Mouse (Mus musculus): ENCODE measurements around the gene Rnf220. TPM values are rescaled to one million over a fixed set of nuclear protein-coding genes. Genes with fewer than 3 reads are reported as not detected.
"Not testable (repeated sequence)": the region's sequence is repeated elsewhere in the genome, so short reads cannot be mapped to it uniquely, and the experiment has no call there.

The Rnf220 gene
- total RNA-seq, 2 experiments from 2014 or later, result 193 to 218 TPM

DNA sequence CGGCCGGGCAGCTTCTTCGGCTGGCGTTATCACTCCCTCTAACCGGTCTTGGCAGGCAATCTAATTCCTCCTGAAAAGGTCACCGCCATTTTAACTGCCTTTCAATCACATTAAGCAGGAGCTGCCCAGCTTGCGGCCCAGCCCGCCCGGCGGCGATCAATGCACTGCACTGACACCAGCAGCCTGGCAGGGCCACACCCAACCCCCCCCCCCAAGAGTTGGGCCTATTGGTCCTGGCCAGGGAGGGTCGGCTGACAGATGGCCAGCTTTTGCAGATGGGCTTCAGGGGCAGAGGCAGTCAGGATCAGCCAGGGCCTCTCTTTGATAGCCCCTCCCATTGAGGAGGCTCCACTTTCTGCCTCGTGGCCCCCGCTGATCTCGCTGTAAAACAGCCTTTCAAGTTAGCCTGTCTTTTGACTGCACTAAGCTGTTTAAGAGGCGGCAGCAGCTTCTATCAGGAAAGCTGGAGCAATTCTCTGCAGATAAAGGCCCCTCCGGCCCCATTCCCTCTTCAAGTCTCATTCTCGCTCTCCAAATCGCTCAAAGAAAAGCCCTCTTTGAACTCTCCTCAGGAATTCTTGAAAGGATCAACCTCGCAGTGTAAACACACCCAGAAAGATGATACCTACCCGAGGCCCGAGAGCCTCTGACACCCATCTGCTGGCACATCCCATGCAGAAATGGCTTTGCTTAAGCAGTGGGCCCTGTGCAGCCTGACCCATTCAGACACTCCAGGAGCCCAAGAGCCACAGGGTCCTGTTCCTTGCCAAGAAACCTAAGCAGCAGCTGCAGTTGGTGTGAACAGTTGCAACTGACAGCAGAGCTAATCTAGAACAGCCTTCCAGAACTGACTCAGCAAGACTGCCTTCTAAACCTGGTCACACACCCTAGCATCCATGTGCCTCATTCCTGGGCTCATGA is 213.3 kb downstream of the Rnf220 start:
- intact Hi-C loops (cut with DNase I), result no loop called here
- DNase-seq (ENCODE audit: low spot score in 2 of 2), result no peak

DNA sequence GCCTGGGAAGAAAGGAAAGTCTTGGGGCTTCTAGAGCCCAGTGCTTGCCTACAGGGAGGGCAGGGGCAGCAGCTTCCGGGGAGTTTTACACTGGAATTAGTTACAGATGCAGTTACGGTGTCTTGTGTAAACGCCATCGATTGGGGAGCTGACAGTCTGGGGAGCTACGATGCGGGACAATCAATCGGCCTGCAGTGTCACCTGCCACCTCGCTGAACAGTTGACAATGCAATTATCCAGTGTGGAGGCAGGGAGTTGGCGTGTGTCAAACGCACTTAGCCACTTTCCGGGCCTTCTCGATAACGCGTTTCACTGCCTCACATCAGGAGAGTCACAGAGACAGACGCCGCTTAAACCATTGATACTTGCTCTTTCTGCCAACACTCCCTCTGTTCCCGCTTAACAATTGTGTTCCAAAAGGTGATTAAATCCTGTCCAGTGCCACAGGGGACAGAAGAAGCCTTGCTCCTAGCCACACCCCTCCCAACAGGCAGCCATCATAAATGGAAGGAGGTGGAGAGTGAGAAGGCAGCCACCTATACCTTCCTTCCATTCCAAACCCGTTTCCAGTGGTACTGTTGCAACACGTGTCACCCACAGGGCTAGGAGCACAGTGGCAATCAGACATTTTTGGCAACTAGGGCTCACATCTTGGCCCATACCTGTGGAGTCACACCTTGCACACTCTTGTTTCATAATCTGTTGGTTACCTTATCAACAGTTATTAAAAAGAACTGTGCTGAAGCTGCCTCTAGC is 215.6 kb downstream of the Rnf220 start:
- intact Hi-C loops (cut with DNase I), result no loop called here
- no peak for DNase-seq (ENCODE audit: low spot score in 2 of 2)

DNA sequence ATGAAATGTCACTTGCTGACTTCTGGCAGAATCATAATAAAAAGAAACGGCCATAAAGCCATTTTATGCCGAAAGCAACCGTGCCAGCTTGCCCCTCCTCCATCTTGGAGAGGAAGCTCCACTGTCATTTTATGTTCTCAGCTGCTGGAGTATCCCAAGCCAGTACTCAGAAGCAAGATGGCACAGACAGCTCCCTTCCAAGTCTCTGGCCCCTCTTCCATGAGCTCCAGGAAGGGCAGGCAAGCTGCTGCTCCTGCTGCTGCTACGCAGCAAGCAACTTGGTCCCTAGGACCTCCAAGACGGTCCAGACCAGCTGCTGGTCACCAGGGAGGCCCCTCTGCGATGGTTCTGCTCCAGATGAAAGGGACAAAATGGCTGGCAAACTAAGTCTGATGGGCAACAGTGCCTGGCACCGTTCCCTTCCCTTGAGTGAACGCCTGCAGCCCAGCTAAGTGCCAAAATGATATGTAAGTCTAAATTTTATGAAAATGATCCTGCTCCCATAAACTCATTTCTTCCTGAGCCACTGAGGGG is 216.4 kb downstream of the Rnf220 start:
- no peak for DNase-seq (ENCODE audit: low spot score in 2 of 2)
- intact Hi-C loops (cut with DNase I), result no loop called here

DNA sequence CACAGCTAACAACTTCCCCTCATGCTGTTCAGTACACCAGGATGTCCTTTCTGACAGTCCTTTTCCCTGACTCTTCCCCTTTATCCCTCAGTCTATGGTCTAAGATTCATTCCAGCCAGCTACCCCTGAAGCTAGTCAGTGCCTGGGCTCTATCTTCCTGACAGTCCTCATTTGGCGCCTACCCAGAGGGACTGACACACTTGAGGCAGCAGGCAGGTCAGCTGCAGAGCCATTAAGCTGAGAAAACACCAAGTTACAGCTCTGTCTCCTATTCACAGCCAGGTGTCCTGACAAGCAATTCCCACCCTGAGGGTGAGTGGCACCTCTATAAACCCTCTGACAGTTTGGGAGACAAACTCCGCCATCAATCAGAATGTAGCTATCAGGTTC is 217.6 kb downstream of the Rnf220 start:
- intact Hi-C loops (cut with DNase I), result no loop called here

DNA sequence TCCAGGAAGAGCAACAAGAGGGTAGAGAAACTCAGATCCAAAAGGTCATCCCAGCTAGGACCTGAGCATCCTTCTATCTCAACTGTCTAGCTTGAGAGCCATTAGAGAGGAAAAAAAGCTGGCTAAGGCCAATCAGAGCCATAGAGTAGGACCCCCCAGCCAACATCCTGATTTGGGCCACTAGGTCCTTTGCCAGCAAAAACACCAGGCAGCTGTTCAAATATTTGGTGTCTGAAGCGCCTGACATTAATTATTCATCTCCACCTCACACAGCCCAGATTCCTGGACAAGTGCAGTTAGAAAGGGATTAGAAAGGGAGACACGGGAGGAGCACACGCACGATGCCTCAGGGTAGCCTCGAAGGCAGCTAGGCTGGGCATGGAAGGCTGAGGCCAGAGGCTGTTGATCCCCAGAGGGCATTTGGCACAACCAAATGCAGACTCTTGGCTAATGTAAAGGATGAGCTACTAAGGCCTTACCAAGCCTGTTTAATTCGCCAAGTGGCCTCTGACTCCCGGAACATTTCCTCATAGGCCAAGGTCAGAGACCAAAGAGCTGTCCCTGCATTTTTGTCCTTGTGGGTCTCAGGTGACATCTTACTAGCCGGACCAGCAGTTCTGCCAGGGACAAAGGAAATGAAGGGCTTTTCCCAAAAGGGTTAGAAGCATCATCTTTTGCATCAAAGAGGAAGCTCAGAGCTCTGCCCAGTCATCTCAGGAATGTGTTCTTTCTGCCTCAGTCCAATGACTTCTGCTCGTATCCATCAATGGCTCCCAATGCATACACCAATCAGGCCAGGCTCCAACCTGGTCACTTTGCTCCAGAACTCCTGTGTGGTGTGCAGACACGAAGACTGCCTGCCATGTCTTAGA is 218.2 kb downstream of the Rnf220 start:
- DNase-seq (ENCODE audit: low spot score in 2 of 2), result no peak
- intact Hi-C loops (cut with DNase I), result no loop called here

More for the DNA sequence above, 217.6 kb downstream of the Rnf220 start:
- DNase-seq (ENCODE audit: low spot score in 2 of 2), result no peak

DNA sequence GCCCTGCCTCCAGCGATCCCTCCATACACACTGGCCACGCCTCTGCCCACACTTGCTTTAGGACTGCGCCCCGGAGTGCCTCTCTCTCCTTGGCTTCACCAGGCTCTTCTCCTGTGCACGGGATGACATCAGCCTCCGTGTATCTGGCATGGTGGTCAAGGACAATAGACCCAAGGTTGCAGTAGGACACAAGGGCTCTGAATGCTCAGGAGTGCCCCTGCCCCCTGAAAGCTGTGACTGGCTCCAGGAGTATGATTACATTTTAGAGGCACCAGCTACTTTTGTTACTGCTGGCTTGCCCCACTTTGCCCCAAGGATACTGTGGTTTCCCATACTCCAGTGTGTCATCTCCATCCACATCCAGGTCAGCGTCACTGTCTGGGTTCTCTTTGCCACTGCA is 219.2 kb downstream of the Rnf220 start:
- intact Hi-C loops (cut with DNase I), result no loop called here
- no peak for DNase-seq (ENCODE audit: low spot score in 2 of 2)

DNA sequence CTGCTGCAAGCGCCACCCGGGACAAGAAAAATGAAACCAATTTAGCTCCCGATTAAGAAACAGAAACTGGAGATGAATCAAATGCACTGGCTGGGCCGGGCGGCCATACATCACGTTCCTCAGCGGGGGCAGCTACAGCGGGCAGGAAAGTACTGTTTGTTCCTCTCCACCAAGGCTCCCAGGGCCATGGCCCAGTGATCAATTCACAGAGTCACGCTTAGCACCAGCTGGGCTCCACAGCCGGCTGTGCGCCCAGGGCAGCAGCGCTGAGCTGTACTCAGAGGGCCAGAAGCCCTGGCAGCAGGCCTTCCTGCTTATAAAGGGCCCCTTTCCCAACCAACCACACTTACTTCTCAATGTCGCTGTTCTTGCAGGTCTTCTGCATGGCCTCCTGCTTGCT is 219.8 kb downstream of the Rnf220 start:
- intact Hi-C loops (cut with DNase I), result no loop called here
- peak in 1 of 2 experiments; percentile 31 for DNase-seq (ENCODE audit: low spot score in 2 of 2)

DNA sequence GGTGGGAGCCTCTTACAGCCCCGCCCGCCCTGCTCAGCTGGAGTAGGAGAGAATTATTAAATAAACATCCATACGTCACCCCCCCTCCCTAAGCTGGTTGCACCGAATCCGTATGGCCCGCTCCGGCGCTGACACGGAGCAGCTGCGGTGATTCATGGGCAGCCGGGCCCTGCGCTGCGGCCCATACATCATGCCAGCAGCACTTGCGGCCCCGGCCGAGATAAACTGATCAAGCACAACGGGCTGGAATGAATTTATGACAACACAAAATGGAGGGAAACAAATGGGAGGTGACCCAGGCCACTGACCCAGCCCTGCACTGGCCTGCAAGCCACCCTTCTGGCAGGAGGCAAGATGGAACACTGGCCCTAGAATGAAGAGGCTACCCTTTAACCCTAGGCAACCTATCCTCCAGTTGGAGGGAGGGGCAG is 220.6 kb downstream of the Rnf220 start:
- no peak for DNase-seq (ENCODE audit: low spot score in 2 of 2)
- intact Hi-C loops (cut with DNase I), result no loop called here

DNA sequence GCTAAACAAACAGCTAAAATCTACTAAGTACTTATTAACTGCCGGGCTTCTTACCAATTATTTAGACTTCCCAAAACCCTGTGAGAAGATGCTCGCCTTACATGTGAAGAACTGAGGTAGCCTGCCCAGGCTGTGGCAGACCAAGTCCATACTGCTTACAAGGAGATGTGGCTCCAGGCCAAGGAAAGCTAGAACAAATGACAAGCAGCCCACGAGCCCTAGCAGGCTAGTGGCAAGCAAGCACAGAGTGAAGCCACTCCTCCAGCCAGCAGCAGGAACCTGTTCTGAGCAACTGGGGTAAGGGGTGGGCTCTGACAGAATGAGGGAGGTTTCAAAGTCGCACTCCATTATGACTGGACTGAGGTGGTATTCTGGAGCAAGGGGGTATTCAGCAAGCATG is 222.1 kb downstream of the Rnf220 start:
- no peak for DNase-seq (ENCODE audit: low spot score in 2 of 2)

DNA sequence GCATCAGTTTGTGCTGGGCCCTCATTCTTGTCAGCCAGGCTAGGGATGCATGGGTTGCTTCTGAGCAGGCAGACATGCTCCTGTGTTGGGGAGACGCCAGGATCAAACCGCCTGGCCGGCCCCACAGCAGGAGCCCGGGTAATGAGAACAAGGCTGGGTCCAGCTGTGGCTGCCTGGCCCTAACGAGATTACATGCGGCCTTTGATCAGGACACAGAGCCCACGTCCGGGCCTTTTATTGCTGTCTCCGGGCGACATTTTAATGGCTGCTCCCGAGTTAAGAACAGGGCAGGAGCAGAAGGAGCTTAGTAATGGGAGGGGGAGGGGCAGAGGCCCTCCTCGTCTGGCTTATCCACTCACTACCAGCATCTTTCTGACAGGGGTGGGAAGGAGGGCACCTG is 224.4 kb downstream of the Rnf220 start:
- DNase-seq (ENCODE audit: low spot score in 2 of 2), result no peak
- intact Hi-C loops (cut with DNase I), result loop anchor here (5.0 kb wide), 1 partner anchor 405 kb away; no protein-coding TSS in a partner anchor

More for the DNA sequence above, 222.1 kb downstream of the Rnf220 start:
- intact Hi-C loops (cut with DNase I), result loop anchor here (5.0 kb wide), 1 partner anchor 403 kb away; no protein-coding TSS in a partner anchor

DNA sequence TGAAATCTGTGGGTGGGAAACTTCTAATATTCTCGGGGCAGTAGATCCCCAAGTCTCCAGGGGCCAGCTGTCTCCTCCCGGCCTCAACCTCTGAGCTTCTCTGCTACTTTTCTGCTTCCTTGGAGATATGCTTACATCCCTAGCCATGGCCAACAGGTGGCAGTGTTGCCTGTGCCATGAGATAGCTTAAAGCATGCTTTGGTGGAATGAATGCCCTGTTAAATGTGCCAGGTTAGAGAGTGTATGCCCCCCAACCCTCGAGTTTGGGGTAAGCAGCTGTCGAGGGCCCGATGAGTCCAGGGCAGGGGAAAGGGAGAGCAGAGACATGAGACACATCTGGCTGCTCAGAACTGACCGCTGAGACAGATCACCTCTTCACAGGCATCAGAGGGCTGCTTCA is 226.6 kb downstream of the Rnf220 start:
- intact Hi-C loops (cut with DNase I), result loop anchor here (2.0 to 5.0 kb wide), 3 partner anchors 43 to 407 kb away; no protein-coding TSS in a partner anchor

DNA sequence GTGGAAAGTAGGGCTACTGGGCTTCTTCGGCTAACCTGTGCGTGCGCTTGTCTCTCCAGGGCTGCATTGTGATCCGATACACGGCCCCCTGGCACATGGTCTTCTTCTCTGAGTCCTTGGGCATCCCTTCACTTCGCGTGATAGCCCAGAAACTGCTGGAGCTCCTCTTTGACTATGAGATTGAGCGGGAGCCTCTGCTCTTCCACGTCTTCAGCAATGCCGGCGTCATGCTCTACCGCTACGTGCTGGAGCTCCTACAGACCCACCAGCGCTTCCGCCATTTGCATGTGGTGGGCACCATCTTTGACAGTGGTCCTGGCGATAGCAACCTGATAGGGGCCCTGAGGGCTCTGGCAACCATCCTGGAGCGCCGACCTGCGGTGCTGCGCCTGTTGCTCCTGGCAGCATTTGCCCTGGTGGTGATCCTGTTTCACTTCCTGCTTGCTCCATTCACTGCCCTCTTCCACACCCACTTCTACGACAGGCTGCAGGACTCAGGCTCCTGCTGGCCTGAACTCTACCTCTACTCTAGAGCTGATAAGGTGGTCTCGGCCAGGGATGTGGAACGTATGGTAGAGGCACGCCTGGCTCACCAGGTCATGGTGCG is 228.9 kb downstream of the Rnf220 start:
- no peak for DNase-seq (ENCODE audit: low spot score in 2 of 2)
- intact Hi-C loops (cut with DNase I), result no loop called here

More for the DNA sequence above, 226.6 kb downstream of the Rnf220 start:
- peak; percentile 62 to 71 for DNase-seq (ENCODE audit: low spot score in 2 of 2)

DNA sequence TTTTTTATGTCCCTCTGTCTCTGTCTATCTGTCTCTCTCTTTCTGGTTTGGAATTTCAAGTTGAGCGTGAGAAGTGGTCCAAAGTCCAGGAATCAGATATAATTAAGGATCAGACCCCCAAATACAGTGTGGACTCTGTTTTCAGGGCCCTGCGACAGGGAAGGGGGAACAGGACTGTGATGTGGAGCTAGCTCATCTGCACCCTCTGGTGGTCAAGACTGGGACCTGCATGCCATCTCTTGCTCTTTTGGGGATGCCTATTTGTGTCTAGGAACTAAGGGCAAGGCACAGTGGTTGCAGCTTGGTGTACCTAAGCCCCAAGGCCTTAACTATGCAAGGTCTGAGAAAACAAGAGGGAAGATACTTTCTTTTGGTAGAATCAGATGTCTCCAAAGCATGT is 229.6 kb downstream of the Rnf220 start:
- intact Hi-C loops (cut with DNase I), result no loop called here
- peak; percentile 68 to 71 for DNase-seq (ENCODE audit: low spot score in 2 of 2)

DNA sequence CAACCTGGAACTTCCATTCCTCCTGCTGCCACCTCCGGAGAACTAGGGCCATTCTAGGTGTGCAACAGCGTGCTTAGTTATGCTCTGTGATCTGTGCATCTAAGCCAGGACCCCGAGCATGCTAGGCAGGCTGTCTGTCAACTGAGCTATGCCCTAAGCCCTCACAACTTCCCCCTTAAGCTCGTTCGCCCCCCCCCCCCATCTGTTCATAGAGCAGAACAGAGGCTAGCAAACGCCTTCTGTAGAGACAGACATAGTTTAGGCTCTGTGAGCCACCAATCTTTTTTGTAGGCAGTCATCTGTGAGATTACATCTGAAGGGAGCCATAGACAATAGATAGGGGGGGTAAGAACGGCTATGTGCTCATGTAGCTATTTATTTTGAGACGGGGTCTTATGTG is 233.9 kb downstream of the Rnf220 start:
- no peak for DNase-seq (ENCODE audit: low spot score in 2 of 2)
- intact Hi-C loops (cut with DNase I), result no loop called here

DNA sequence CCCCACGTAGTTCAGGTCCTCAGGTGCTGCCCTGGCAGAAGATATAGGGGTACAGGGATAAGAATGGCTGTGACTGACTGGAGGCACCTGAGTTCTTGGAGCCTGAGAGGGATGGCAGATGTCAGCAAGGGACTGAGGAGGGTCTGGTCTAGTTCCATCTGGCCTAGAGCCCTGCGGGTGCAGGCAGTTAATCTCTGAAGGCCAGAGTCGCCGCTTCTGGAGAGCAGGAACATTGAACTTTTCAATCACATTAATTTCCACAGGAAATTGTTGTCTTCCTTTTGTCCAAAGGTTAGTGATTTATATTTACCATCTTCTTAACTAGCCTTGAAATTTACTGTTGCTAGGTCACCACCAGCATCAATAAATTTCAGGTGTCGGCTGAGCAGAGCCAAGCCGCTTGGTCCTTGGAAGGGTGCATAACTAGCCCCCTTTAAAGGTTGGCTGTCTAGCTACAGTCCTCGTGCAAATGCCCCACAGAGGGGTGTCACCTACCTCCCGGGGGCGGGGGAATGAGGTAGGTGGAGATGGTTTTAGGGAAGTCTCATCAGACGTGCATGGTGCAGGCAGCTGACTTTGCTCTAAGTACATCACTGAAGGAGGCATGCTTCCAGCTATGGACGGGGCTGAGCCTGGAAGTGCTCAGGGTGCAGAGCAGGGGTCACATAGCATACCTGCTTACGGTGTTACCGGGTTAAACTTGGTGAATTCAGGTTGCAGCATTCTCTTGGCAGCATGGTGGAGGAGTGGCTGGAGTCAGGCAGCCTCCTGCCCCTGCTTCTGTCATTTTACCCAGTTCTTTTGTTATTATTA is 234.5 kb downstream of the Rnf220 start:
- intact Hi-C loops (cut with DNase I), result no loop called here

DNA sequence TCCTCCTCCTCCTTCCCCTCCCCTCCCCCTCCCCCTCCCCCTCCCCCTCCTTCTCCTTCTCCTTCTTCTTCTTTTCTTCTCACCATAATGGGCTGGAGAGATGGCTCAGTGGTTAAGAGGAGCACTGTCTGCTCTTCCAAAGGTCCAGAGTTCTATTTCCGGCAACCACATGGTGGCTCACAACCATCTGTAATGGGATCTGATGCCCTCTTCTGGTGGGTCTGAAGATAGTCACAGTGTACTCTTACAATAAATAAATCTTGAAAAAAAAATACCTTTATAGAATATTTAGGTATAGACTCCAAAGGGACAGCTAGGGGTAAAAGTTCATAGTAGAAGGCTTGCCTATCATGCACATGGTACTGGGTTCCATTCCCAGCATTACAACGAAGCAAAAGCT is 235.6 kb downstream of the Rnf220 start:
- intact Hi-C loops (cut with DNase I), result no loop called here
- no peak for DNase-seq (ENCODE audit: low spot score in 2 of 2)

More for the DNA sequence above, 234.5 kb downstream of the Rnf220 start:
- DNase-seq (ENCODE audit: low spot score in 2 of 2), result no peak

DNA sequence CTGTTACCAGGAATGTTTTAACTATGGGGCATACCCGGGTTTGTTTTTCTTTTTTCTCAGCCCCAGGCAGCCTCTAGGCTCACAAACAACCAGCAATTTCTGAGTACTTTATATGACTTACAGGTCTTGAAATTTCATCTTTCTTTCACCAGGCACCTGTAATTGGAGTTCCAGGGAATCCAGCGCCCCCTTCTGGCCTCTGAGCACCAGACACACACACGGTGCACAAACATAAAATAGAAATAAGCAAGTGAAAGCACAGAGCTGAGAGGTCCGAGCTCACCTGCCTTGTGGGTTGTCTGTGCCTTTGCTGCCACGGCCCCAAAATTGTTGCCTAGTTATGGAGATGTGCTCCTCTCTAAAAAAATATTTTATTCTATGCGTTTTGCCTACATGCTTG is 236.9 kb downstream of the Rnf220 start:
- intact Hi-C loops (cut with DNase I); DNase-seq (ENCODE audit: low spot score in 2 of 2): not testable (repeated sequence)

DNA sequence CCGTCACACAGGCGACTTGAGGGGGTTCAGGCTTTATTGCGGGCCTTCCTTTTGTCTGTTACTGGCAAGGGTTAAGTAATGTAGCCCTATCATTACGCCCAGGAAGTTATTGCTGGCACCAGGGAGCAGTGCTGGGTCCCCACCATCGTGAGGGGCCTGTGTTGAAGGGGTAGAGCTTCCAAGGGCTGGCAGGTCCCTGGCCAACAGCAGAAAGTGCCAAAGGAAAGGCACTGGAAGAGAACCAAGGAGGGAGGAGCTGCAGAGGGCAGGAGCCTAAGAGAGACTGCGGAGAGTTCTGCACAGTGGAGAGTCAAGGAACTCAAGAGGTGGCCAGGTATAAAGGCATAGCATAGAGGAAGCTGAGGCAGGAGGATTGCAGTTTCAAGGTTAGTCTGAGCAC is 242.2 kb downstream of the Rnf220 start:
- intact Hi-C loops (cut with DNase I), result no loop called here
- DNase-seq (ENCODE audit: low spot score in 2 of 2), result no peak

Data from left cerebral cortex, postnatal 36 days (tissue).